Mouse (Mus musculus) left cerebral cortex, postnatal 36 days (tissue): ENCODE measurements around the gene Larp6. TPM values are rescaled to one million over a fixed set of nuclear protein-coding genes. Genes with fewer than 3 reads are reported as not detected.

Experiments used
- DNase-seq, 2 experiments: peaks; one replicate each; pipeline ENCODE4 v3.0.0; 2021 to 2022; ENCODE audit warnings: low spot score in 2 of 2, mixed read lengths in 1 of 2
- intact Hi-C: fragments of 180-260 bp; cut with DNase I; formaldehyde crosslinking; loops from one replicate; pipeline ENCODE4 v1.15.1; 2025
- total RNA-seq, 2 experiments: library from RNA; stranded (reverse); gene quantifications; 2 replicates each; pipeline ENCODE4 v1.2.3; 2021

Gene Larp6
- total RNA-seq, 2 experiments from 2014 or later: 39.2 to 41.5 TPM

DNA sequence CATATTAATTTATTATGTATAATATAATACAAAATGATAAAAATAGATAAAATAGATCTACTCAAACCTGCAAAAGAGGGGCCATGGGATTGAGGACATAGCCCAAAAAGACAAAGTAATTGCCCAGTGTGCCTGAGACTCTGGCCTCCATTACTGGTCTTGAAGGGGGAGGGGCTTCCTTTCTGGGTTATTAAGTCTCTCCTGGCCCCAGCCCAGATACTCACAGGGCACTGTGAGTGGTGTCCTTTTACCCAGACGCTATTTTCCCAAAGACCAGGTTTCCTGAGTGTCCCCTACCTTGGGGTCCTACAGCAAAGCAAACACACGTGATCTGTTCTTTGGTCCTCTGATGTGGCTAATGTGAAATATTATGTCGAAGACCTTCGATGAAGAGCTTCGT lies 778 bp upstream of the Larp6 start:
- DNase-seq: no peak

DNA sequence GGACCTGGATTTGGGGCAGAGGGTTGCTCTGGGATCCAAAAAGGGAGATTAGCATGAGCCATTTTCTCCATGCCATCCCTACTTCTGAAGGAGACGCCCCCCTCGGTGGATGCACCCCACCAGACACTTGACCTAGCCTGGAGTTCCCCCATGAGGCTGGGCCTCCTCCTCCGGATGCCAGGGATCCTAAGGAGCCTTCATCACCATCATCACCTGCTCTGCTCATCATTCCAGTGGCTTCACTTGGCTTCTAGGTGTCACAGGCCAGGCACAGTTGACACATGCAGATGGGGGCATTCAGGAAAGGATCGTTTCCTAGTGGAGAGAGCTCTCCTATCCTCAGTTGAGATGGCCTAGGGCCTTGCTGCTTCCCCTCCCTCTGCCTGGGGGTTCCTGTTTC lies 827 bp downstream of the Larp6 start:
- intact Hi-C loops: no loop called here

More for the DNA sequence above, 778 bp upstream of the Larp6 start:
- intact Hi-C loops: no loop called here

DNA sequence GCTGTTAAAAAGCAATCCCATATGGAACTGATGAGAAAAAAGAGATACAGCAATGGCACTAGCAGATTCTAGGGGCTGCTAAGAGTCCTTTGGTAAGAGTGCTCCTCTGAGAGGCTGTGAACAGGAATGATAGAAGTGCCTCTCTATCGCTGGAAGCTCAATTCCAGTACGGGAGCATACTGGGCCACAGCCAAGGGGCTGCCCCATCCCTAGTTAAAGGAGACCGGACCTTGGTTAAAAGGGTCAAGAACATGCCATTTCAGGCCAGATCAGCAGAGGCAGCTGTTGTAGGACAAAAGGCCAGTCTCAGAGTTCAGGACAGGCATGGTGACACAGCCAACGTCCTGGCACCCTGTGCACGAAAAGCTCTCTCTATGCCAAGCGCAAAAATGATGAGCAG lies 1.4 kb downstream of the Larp6 start:
- intact Hi-C loops: no loop called here
- DNase-seq: no peak

More for the DNA sequence above, 827 bp downstream of the Larp6 start:
- DNase-seq: peak in 1 of 2 experiments; percentile 23

DNA sequence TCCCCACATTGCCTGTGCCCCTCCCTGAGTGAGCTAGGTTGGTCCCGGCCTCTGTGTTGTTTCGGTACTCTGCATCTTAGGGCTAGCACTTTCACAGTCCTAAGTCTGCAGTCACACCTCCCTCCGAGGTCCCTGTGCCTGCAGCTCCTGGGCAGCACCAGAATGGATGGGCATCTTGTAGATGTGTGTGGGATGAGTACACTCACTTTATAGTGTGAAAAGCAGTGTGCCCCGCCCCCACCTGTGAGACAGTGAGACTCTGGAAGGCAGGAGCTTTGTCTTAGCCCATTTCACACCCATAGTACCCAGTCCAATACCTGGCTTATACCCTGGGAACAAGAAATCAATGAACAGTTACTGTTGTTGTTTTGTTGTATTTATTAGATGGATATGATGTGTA lies 2.5 kb downstream of the Larp6 start:
- peak in 1 of 2 experiments; percentile 43 for DNase-seq
- intact Hi-C loops: no loop called here

DNA sequence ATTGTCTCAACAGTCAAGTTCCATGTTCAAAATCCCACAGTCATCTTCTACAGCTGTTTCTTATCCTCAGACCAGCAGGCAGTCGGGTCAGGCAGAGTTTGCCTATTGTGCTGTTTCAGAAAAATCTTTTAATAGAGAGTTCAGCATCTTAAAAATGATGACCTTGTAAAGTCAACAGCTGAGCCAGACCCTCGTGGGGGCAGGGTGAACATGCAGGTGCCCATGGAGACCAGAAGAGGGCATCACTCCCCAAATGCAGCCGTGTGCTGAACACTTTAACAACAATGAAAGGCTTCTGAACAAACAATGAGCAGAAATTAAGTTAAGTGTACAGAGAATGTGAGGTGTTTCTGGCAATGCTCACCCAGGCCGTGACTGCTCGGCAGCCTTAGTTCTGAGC lies 3.0 kb downstream of the Larp6 start:
- intact Hi-C loops: no loop called here
- no peak for DNase-seq

DNA sequence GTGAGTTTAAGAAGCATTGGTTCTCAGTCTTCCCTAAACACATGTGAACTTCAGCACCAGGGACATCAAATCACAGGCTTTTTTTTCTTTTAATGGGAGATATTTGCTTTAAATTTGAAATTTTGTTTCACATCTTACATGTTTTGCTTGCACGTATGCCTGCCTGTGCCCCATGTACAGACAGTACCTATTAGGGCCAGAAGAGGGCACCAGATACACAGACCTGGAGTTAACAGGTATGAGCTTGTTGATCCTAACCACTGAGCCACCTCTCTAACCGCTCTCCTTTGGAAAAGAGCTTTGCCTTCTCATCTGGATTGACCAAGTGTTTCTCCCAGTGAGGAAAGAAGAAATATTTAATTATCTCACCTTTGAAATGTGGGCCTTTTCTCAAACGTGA lies 5.5 kb downstream of the Larp6 start:
- DNase-seq: no peak
- intact Hi-C loops: no loop called here

DNA sequence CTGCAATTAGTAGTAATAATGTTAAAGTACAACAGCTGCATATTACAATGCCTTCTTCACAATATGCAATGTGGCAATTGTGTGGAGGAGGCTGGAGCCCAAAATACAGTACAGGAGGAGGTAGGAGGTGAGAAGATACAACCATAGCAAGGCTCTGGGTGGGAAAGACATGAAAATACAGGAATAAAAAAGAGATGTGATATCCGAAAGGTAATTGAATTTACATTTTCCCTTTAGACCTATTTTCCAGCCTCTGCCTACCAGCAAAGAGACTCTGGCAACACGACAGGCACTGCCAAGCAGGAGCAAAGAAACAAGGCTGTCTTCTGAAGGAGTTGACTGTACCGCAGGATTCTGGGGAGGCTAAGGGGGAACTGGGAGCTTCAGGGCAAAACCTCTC lies 6.9 kb downstream of the Larp6 start:
- intact Hi-C loops: no loop called here
- DNase-seq: no peak

DNA sequence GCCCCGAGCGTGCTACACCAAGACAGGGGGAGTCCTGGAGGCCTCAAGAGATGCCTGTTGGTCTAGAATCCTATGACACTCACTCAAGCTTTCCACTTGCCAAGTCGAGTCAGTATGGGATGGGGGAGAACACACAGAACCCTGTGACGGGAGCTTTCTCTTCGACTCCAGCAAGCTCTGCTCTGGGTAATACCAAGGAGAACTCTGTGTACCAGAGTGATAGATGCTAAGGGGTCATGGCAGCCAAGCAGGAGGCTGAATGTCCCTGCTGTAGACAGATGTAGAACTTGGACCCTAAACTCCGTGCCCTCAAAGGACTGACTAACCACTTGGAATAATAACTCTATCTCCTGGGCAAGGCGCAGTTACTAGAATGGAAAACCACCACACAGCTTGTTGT lies 12.2 kb downstream of the Larp6 start:
- intact Hi-C loops: no loop called here
- DNase-seq: no peak

DNA sequence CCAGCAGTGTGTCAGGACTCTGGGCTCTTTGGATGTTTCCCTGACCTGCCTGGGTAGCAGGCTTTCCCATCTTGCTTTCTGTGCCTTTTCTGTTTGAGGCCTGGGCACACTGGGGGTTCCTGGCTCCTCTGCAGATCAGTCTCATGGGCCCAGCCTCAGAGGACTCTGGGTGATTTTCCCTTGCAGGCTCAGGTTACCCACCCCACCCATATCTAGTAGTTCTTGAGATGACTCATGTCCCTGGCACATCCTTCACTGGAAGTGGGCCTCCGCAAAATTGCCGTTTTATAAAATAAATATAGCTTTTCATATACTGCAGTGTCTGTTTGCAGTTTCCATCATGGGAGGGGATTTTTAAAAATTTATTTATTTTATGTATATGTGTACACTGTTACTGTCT lies 21.5 kb downstream of the Larp6 start:
- intact Hi-C loops: no loop called here
- peak in 1 of 2 experiments; percentile 27 for DNase-seq

DNA sequence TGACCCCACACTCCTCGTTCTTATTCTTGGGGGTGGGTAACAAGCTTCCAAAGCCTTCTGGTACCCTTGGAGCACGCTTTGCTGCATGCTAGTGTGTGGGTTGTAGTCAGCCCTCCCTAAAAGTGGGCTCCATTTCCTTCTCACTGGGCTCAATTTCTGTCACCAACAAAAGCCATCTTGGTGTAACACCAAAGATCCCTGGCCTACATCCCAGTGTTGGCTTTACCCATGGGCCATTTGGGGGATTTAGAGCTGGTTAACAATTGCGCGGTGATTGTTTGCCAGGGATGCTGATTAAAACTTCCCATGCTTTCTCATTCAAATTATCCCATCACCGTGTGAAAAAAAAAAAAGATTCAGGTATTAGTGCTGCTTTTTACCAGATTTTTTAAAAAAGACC lies 26.3 kb downstream of the Larp6 start:
- DNase-seq: no peak
- intact Hi-C loops: no loop called here

DNA sequence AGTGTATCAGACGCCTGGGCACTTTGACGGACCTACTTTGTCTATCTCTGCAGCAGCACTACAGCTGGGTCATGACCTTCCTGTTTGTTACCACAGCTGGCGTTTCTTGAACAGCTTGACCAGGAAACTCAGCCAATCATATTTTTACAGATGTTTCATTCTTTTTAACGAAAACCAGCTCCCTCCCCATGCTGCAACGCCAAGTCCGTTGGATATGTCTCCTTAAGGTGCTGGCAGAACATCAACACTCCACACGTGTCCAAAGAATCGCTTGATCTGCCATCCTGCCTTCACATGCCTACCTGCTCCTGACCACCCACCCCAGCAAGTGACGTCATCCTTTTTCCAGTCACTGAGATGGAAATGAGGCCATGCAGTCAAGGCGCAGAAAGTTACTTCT lies 28.6 kb downstream of the Larp6 start:
- intact Hi-C loops: no loop called here
- DNase-seq: no peak

DNA sequence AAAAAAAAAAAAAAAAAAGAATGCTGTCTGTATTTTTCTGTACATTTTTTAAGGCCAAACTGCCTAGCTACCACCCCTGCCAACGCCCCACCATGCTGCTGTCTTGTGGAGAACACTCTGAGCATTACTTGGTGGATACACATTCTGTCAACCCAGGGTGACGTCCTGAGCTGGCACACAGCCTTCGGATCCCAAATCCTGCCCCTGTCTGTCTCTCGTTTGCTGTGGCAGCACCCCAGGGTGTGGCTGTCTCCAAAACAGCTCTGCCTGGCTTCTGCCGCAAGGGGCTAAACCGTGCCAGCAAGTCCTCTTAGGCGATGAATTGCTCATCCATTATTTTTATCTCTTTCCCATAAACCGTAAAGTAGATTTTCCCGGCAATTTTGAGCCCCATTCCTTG lies 29.7 kb downstream of the Larp6 start:
- peak; percentile 21 to 35 for DNase-seq
- intact Hi-C loops: no loop called here

DNA sequence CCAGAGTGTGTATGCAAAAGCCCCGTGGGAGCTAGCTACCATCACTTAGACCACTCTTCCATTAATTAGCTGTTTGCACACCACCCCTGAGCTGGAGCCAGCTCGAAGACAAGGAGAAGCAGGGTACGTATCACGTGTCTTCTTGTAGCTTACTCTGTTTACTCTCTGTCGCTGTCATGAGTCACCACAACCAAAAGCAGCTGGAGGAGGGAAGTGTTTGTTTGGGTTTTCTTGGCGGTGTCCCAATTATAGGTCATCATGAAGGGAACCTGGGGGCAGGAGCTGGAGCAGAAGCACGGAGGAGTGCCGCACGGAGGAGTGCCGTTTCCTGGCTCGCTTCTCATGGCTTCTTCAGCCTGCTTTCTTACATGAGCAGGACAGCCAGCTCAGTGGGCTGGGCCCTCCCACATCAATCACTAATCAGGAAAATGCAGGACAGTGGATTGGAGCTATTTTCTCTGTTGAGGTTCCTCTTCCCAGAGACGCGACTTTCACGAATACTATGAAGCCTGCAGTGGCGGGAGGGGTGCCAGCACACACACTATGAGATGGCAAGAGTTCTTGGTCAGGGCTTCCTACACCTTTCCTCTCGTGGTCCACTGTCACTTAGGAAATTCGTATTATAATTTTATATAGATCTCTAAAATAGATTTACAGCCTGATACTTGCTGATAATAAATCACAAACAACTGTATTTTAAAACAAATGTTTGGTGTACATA lies 30.6 kb downstream of the Larp6 start:
- DNase-seq: peak; percentile 45 to 49
- intact Hi-C loops: no loop called here

DNA sequence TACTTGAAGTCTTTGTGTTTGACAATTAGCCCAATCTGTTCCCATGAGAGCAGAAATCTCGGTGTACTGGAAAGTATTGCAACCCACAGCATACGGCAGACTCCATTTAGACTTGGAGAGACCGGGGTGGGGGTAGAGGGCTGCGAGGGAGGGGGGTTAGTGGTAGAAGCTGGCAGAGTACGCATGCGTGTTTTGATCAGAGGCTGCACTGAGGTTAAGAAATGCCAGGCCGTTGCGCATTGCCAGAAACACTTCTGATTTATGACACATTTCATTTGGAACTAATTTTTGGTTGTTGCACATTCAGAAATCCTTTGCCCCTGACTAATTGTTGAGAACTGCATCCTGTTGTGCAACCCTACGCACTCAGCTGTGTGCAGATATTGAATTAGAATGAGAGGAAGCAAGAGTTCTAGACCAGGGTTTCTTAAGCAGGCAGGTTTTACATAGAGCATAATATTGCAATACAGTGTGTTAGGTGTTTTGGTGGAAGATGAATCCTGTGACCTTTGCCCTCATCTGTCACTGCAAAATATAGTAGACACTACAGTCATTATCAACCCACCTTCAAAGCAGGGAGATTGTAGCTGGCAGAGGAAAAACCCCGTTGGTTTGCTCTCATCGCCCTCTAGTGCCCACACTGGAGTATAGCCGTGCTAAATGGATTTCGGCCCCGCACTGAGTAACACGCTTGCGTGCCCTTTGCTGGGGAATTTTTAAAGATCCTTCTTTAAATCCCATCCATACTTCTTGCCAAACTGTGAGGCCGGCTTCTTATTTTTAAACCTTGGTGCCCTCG lies 31.6 kb downstream of the Larp6 start:
- intact Hi-C loops: loop anchor here (1.0 kb wide), 1 partner anchor 499 kb away; no protein-coding TSS in a partner anchor
- peak; percentile 47 to 65 for DNase-seq

DNA sequence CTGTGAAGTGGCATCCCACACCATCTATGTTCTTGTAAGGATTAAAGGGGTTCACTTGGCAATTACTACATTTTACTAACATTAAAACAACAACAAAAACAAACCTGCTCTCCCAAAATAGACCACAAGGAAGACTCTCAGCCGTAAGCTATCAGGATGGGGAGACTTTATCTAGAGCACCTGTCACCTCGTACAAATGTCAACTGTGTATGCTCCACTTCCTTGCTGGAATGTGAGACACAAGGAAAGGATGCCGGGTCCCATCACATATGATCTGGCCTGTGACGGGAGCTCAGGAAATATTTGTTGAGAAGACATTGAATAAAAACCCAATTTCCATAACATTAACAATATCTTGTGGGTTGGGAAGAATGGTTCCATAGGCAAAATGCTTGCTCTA lies 32.2 kb downstream of the Larp6 start:
- intact Hi-C loops: loop anchor here (1.0 kb wide), 1 partner anchor 500 kb away; no protein-coding TSS in a partner anchor
- no peak for DNase-seq

DNA sequence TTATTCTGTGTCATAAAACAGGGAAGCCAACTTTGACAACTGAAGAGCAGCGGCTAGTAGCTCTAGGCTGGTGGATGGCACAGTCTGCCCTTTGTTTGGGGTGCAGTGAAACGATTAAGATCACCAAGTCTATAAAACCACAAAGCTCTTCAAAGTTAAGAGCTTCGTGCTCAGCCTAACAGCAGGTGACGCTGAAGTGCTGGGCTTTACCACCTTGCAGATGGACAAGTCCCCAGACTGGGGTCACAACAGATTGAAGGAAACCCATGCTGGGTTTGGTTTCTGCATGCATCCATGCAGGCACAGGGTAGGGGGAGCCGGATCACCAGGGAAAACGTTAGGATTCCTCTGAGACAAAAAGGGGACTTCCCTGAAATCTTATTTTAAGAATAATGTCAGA lies 33.8 kb downstream of the Larp6 start:
- no peak for DNase-seq
- intact Hi-C loops: no loop called here

DNA sequence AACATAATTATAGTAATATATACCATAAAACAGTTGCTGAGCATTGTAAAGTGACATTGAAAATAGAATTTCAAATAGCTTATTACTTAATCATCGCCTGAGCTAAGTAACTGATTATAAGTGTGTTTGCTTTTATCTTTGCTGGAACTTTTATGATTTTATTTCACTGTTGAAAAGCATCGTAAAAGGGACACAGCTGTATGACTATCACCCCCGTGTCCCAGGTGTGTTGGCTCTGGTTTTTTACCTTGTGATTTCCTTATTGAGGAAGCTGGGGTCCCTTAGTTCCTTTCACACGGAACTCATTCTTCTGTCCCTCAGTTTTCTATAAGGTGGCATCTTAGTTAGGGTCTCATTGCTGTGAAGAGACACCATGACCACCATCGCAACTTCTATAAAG lies 34.9 kb downstream of the Larp6 start:
- intact Hi-C loops: no loop called here
- no peak for DNase-seq

DNA sequence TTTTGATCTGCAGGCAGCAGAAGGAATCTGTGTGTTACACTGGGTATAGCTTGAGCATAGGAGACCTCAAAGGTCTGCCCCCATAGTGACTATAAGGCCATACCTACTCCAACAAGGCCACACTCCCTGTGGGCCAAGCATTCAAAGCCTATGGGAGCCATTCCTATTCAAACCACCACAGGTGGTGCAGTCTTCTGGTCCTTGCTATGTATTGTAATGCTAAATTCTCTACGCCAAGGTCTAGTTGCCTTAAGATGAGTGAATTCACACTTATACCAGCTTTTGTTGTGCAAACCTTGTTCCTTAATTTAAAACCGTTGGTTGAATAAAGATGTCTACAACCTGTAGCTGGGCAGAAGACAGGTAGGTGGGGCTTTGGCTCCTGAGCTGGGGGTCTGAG lies 35.4 kb downstream of the Larp6 start:
- intact Hi-C loops: no loop called here
- no peak for DNase-seq

DNA sequence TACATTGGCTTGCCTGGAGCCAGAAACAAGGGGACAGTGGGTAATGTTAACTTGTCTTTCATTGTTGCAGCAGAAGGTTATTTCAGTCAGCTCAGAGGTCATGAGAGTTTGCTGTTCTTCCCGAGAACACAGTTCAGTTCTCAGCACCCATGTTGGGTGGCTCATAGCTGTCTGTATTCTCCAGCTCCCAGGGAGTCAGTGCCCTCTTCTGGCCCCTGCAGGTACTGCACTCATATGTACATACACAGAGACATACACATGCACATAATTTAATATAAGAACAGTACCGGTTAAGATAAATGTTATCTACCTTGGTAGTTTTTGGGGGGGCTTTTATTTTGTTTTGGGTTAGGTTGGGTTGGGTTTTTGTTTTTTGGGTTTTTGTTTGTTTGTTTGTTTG lies 36.3 kb downstream of the Larp6 start:
- intact Hi-C loops: no loop called here
- no peak for DNase-seq

DNA sequence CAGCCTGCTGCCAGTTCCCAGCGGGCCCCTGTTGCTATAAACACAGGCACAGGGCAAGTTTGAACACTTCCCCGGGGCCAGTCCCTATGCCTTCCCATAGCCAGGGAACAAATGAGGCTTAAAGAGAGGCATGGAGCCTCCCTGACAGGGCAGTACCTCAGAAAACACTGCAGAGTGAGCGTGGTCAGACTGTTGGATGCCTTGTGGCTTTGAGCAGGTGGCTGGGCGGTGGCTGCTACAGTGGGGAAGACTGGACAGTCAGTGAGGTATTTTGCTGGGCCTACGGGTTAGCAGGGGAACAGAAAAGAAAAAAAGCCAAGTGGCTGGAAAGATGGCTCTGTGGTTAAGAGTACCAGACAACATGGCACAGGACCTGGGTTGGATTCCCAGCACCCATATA lies 38.3 kb downstream of the Larp6 start:
- DNase-seq: no peak
- intact Hi-C loops: no loop called here

DNA sequence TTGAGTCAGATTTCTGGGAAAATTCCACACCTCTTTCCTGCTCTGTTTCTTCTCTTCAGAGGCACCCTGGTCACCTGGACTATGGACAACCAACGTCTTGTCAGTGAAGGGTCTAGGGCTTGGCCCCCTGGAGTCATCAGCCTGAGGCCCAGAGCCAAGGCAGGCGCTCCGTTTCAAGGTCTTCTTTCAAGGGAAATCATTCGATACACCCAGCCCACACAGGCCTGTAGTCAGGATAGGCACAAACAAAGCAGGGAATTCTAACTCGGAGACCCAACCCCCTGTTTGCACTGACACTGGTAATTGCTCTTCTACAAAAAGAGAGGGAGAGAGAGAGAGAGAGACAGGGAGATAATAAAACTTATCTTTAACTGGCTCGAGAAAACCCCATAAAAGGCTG lies 39.2 kb downstream of the Larp6 start:
- no peak for DNase-seq
- intact Hi-C loops: no loop called here
